Mouse (Mus musculus) neural tube, embryonic 14.5 days (tissue): Measurements from ENCODE around the gene Tmem139. TPM values are rescaled to one million over a fixed set of nuclear protein-coding genes. Genes with fewer than 3 reads are reported as not detected.

ENCODE experiments used
- ATAC-seq: fragments of 200-750 bp; cut with Nextera tagmentation; 2 replicates; pipeline ENCODE4 v1.8.0; 2017; ENCODE audit warnings: low read depth, mild to moderate bottlenecking, moderate TSS enrichment, moderate library complexity
- H3K27ac ChIP-seq: fragments of 300-500 bp; sonication (generic); 2 replicates; pipeline ENCODE4 v1.5.1; 2014; ENCODE audit warnings: low read depth, mild to moderate bottlenecking, control low read depth, low read length, moderate library complexity, mixed read lengths
- H3K27me3 ChIP-seq: fragments of 300-500 bp; sonication (generic); 2 replicates; pipeline ENCODE4 v1.6.1; 2014; ENCODE audit warnings: low read length; ENCODE audit not compliant: control insufficient read depth, insufficient read depth
- H3K36me3 ChIP-seq: fragments of 300-500 bp; sonication (generic); 2 replicates; pipeline ENCODE4 v1.6.1; 2014; ENCODE audit warnings: low read length, mixed read lengths; ENCODE audit not compliant: control insufficient read depth, insufficient read depth
- H3K4me1 ChIP-seq: fragments of 300-500 bp; sonication (generic); 2 replicates; pipeline ENCODE4 v1.6.1; 2014; ENCODE audit warnings: low read length; ENCODE audit not compliant: control insufficient read depth, insufficient read depth
- H3K4me2 ChIP-seq: fragments of 300-500 bp; sonication (generic); 2 replicates; pipeline ENCODE4 v1.6.1; 2014; ENCODE audit warnings: mild to moderate bottlenecking, low read depth, low read length, control low read depth
- H3K4me3 ChIP-seq: fragments of 300-500 bp; sonication (generic); 2 replicates; pipeline ENCODE4 v1.5.1; 2014; ENCODE audit warnings: low read depth, low read length, control low read depth, mixed read lengths
- H3K9ac ChIP-seq: fragments of 300-500 bp; sonication (generic); replicated peaks from 2 replicates; pipeline ENCODE4 v1.6.1; 2014; ENCODE audit warnings: low read depth, mild to moderate bottlenecking, control low read depth, low read length, mixed read lengths
- H3K9me3 ChIP-seq: fragments of 300-500 bp; sonication (generic); 2 replicates; pipeline ENCODE4 v1.6.1; 2016; ENCODE audit warnings: low read length; ENCODE audit not compliant: control insufficient read depth
- WGBS: fragments of 180-500 bp; shearing (Covaris S2); extraction: QIAGEN DNeasy Blood & Tissue Kit; methylation state at CpG from one replicate; pipeline ENCODE4 v1.1.7; 2014; 5-methylcytosine and 5-hydroxymethylcytosine counted together
- polyA plus RNA-seq: library from polyadenylated mRNA; unstranded; fragments of >200 nt; fragmentation: Nextera tagmentation; extraction: Ambion mirVana; gene quantifications from 2 replicates; pipeline ENCODE4 v1.2.1, GENCODE M21; 2014

Gene Tmem139
- polyA plus RNA-seq, 1 experiment from 2014 or later = 0.17 TPM

DNA sequence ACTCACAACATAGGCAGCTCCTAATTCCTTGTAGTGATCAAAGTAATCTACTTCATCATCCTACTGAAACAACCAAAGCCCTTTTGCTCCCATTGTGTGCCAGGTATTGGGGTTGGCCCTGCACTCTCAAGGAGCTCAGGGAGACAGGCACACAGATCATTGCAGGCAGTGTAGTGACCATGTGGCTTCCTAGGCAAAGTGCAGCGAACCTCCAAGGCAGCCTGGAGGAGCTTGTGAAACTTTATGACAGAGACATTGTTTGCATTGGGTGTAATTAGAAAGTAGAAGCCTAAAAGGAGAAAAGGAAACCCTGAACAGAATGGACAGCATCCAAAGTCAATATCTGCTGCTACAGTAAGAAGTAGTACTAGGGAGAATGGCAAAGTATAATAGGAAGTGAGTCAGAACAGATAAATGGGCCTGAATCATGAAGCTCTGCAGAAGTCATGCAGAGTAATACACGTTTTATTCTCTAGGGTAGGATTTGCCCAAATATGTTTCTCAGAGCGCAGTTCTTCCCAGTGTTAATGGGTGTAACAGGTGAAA lies 33.9 kb downstream of the Tmem139 start:
- ATAC-seq = no peak
- Histone ChIP-seq H3K4me1 (no peaks in the 10 kb centered on the region), H3K9ac (no peak overlapping the region), H3K4me2 (no peak overlapping the region), H3K27ac (no peak overlapping the region), H3K9me3 (no peaks in the 10 kb centered on the region), H3K36me3 (peaks cover 12% of the 10 kb centered on the region), H3K4me3 (no peak overlapping the region), H3K27me3 (no peaks in the 10 kb centered on the region)
- 68% methylated on average over 3 of the region's 3 CpGs for WGBS

- Histone ChIP-seq H3K9me3 (no peaks in the 10 kb centered on the region), H3K36me3 (peaks cover 11% of the 10 kb centered on the region), H3K27ac (no peak overlapping the region), H3K27me3 (no peaks in the 10 kb centered on the region), H3K9ac (no peak overlapping the region), H3K4me2 (no peak overlapping the region), H3K4me3 (no peak overlapping the region), H3K4me1 (no peaks in the 10 kb centered on the region)
- no peak for ATAC-seq
- 89% methylated on average over 5 of the region's 5 CpGs for WGBS
Observed at GRCm38 (mm10) chr6:42299362-42299761, 37.6 kb downstream of the Tmem139 start.

GRCm38 (mm10) chr6:42309816-42310378 lies 48.1 kb downstream of the Tmem139 start:
- 54% methylated on average over 8 of the region's 8 CpGs for WGBS
- no peak for ATAC-seq
- H3K27ac ChIP-seq = no peak overlapping the region
- H3K4me1 ChIP-seq = no peaks in the 10 kb centered on the region
- no peaks in the 10 kb centered on the region for H3K27me3 ChIP-seq
- no peak overlapping the region for H3K9ac ChIP-seq
- H3K4me3 ChIP-seq = no peak overlapping the region
- no peaks in the 10 kb centered on the region for H3K9me3 ChIP-seq
- peaks cover 28% of the 10 kb centered on the region for H3K36me3 ChIP-seq
- H3K4me2 ChIP-seq = no peak overlapping the region

- Histone ChIP-seq H3K4me1 (no peaks in the 10 kb centered on the region), H3K4me3 (no peak overlapping the region), H3K9me3 (no peaks in the 10 kb centered on the region), H3K27me3 (no peaks in the 10 kb centered on the region), H3K4me2 (no peak overlapping the region), H3K36me3 (peaks cover 28% of the 10 kb centered on the region), H3K27ac (no peak overlapping the region), H3K9ac (no peak overlapping the region)
- ATAC-seq = no peak
- WGBS = 87% methylated on average over 2 of the region's 2 CpGs
Observed at GRCm38 (mm10) chr6:42310427-42311053, 48.8 kb downstream of the Tmem139 start.

Other genes with a start within 250 kb of the Tmem139 start
- not detected in 2 replicates for gene Sva, start 223.6 kb upstream of the Tmem139 start, polyA plus RNA-seq
- not detected in 2 replicates for gene Tas2r139, start 121.0 kb upstream of the Tmem139 start, polyA plus RNA-seq
- not detected in 2 replicates for gene Tas2r144, start 46.6 kb upstream of the Tmem139 start, polyA plus RNA-seq
- gene Gstk1, start 16.0 kb upstream of the Tmem139 start, polyA plus RNA-seq = 8.0 and 12.4 TPM in 2 replicates
- gene Casp2, start 3.0 kb downstream of the Tmem139 start, polyA plus RNA-seq = 34.0 and 34.7 TPM in 2 replicates
- gene Clcn1, start 24.7 kb downstream of the Tmem139 start, polyA plus RNA-seq = 2.2 and 2.6 TPM in 2 replicates
- 6.9 and 7.1 TPM in 2 replicates for gene Fam131b, start 62.7 kb downstream of the Tmem139 start, polyA plus RNA-seq
- 52.7 and 62.4 TPM in 2 replicates for gene Zyx, start 87.7 kb downstream of the Tmem139 start, polyA plus RNA-seq
- gene Epha1, start 111.3 kb downstream of the Tmem139 start, polyA plus RNA-seq = 0.15 and 0.33 TPM in 2 replicates
- not detected in 2 replicates for gene Tas2r143, start 138.3 kb downstream of the Tmem139 start, polyA plus RNA-seq
- gene Tas2r135, start 143.5 kb downstream of the Tmem139 start, polyA plus RNA-seq = not detected in 2 replicates
- not detected in 2 replicates for gene Tas2r126, start 172.6 kb downstream of the Tmem139 start, polyA plus RNA-seq
- not detected in 2 replicates for gene Olfr458, start 203.2 kb downstream of the Tmem139 start, polyA plus RNA-seq
- gene Olfr457, start 214.4 kb downstream of the Tmem139 start, polyA plus RNA-seq = 0.06 and 0.07 TPM in 2 replicates
- gene Olfr456, start 225.2 kb downstream of the Tmem139 start, polyA plus RNA-seq = not detected in 2 replicates